Mouse (Mus musculus) embryo, embryonic 11 days (tissue): ENCODE data around the gene Esrp2.

ENCODE experiments used
- DNase-seq: peaks from one replicate; pipeline ENCODE4 v3.0.0-alpha.2; 2015

Esrp2 gene

GRCm38 (mm10) chr8:106115897-106116296 is 20.9 kb downstream of the Esrp2 start:
- DNase-seq = peak; percentile 32

GRCm38 (mm10) chr8:106112514-106112913 is 24.3 kb downstream of the Esrp2 start:
- no peak for DNase-seq

GRCm38 (mm10) chr8:106112041-106112440 is 24.7 kb downstream of the Esrp2 start:
- DNase-seq = no peak

- no peak for DNase-seq
Measured at GRCm38 (mm10) chr8:106108729-106109128, 28.0 kb downstream of the Esrp2 start.

GRCm38 (mm10) chr8:106108080-106108479 is 28.7 kb downstream of the Esrp2 start:
- no peak for DNase-seq

GRCm38 (mm10) chr8:106106193-106106592 is 30.6 kb downstream of the Esrp2 start:
- DNase-seq = no peak

- no peak for DNase-seq
Measured at GRCm38 (mm10) chr8:106103888-106104287, 32.9 kb downstream of the Esrp2 start.

GRCm38 (mm10) chr8:106102321-106102720 is 34.5 kb downstream of the Esrp2 start:
- DNase-seq = no peak
